Comparison of ENCODE assay signal across 11 mouse cellular contexts in genomic region chr13:46946041-46946440, GRCm38 (mm10).
"Had no signal": no experiment of that assay in that cellular context is flagged by ENCODE, and none has a peak within 500 bp of the region (broad histone marks: within the 10 kb centered on the region; RNA-seq: fewer than 3 reads in every experiment).

No protein-coding gene starts in this region.

- H3K27ac ChIP-seq: left cerebral cortex, adult 2 months; liver, embryonic 15.5 days; neural tube, embryonic 12.5 days had no signal

- H3K36me3 ChIP-seq: liver, embryonic 15.5 days; neural tube, embryonic 12.5 days had no signal

- DNase-seq: kidney, postnatal 25 days; lung, adult 2 months; lung, postnatal 36 days; midbrain, embryonic 14.5 days; thymus, adult 18-20 months; thymus, postnatal 14 days had no signal

- H3K27me3 ChIP-seq: liver, embryonic 15.5 days; neural tube, embryonic 12.5 days had no signal

- H3K9ac ChIP-seq: liver, embryonic 15.5 days; neural tube, embryonic 12.5 days had no signal

- ATAC-seq: lung, postnatal 0 days had no signal

- H3K9me3 ChIP-seq: liver, embryonic 15.5 days; neural tube, embryonic 12.5 days had no signal

- H3K4me3 ChIP-seq: left cerebral cortex, adult 2 months; liver, embryonic 15.5 days; neural tube, embryonic 12.5 days had no signal

- H3K4me2 ChIP-seq: liver, embryonic 11.5 days; liver, embryonic 15.5 days; neural tube, embryonic 12.5 days had no signal
